Mouse (Mus musculus) midbrain, embryonic 13.5 days (tissue): ENCODE measurements around the gene Taf10. TPM values are rescaled to one million over a fixed set of nuclear protein-coding genes. Genes with fewer than 3 reads are reported as not detected.
A peak's percentile ranks its signal among the peaks of the same experiment; 100 is the strongest.
"Not testable (repeated sequence)": the region's sequence is repeated elsewhere in the genome, so short reads cannot be mapped to it uniquely, and the experiment has no call there.

ENCODE experiments used
- ATAC-seq: fragments of 200-750 bp; cut with Nextera tagmentation; 2 replicates; pipeline ENCODE4 v1.8.0; 2017; ENCODE audit warnings: mild to moderate bottlenecking, moderate TSS enrichment, moderate library complexity
- H3K27ac ChIP-seq: fragments of 300-500 bp; sonication (generic); 2 replicates; pipeline ENCODE4 v1.5.1; 2015; ENCODE audit warnings: inconsistent platforms, mild to moderate bottlenecking, moderate library complexity
- H3K27me3 ChIP-seq: fragments of 300-500 bp; sonication (generic); 2 replicates; pipeline ENCODE4 v1.6.1; 2015; ENCODE audit warnings: mild to moderate bottlenecking, inconsistent platforms
- H3K36me3 ChIP-seq: fragments of 300-500 bp; sonication (generic); 2 replicates; pipeline ENCODE4 v1.6.1; 2015; ENCODE audit warnings: mild to moderate bottlenecking, inconsistent platforms
- H3K4me1 ChIP-seq: fragments of 300-500 bp; sonication (generic); replicated peaks from 2 replicates; pipeline ENCODE4 v1.6.1; 2015; ENCODE audit warnings: inconsistent platforms
- H3K4me2 ChIP-seq: fragments of 300-500 bp; sonication (generic); replicated peaks from 2 replicates; pipeline ENCODE4 v1.6.1; 2015; ENCODE audit warnings: moderate library complexity, mild to moderate bottlenecking, inconsistent platforms
- H3K4me3 ChIP-seq: fragments of 300-500 bp; sonication (generic); replicated peaks from 2 replicates; pipeline ENCODE4 v1.5.1; 2015; ENCODE audit warnings: mild to moderate bottlenecking, inconsistent platforms
- H3K9ac ChIP-seq: fragments of 300-500 bp; sonication (generic); replicated peaks from 2 replicates; pipeline ENCODE4 v1.6.1; 2015; ENCODE audit warnings: mild to moderate bottlenecking, inconsistent platforms
- H3K9me3 ChIP-seq: fragments of 300-500 bp; sonication (generic); 2 replicates; pipeline ENCODE4 v1.6.1; 2016; ENCODE audit warnings: mild to moderate bottlenecking, inconsistent platforms
- WGBS: fragments of 180-500 bp; shearing (Covaris S2); methylation state at CpG from one replicate; pipeline ENCODE4 v1.1.7; 2015; 5-methylcytosine and 5-hydroxymethylcytosine counted together
- polyA plus RNA-seq: library from polyadenylated mRNA; unstranded; fragments of >200 nt; fragmentation: Nextera tagmentation; extraction: Ambion mirVana; gene quantifications from 2 replicates; pipeline ENCODE4 v1.2.1, GENCODE M21; 2015

Gene Taf10
- polyA plus RNA-seq, 1 experiment from 2014 or later, result 127 TPM

- no peak overlapping the region for H3K27ac ChIP-seq
- H3K36me3 ChIP-seq, result peaks cover 39% of the 10 kb centered on the region
- no peak overlapping the region for H3K4me3 ChIP-seq
- no peak overlapping the region for H3K4me2 ChIP-seq
- ATAC-seq, result no peak
- H3K4me1 ChIP-seq, result peaks cover 31% of the 10 kb centered on the region
- 86% methylated on average over 2 of the region's 2 CpGs for WGBS
- H3K27me3 ChIP-seq, result no peaks in the 10 kb centered on the region
- no peak overlapping the region for H3K9ac ChIP-seq
- no peaks in the 10 kb centered on the region for H3K9me3 ChIP-seq
Observed at GRCm38 (mm10) chr7:105747776-105748175, 3.6 kb upstream of the Taf10 start.

- not testable (repeated sequence) for H3K9me3 ChIP-seq, ATAC-seq, H3K27ac ChIP-seq, H3K27me3 ChIP-seq
- Histone ChIP-seq H3K9ac (peak overlapping the region; percentile 94), H3K4me2 (peak overlapping the region; percentile 95), H3K4me1 (peaks cover 24% of the 10 kb centered on the region), H3K4me3 (peak overlapping the region; percentile 95), H3K36me3 (peaks cover 54% of the 10 kb centered on the region)
- 38% methylated on average over 20 of the region's 20 CpGs for WGBS
Observed at GRCm38 (mm10) chr7:105743246-105743925, 775 bp downstream of the Taf10 start.

- Histone ChIP-seq H3K4me3 (0 out of 2 replicates have a peak overlapping the region, but pooled peaks have one; percentile 95), H3K36me3 (peaks cover 48% of the 10 kb centered on the region), H3K4me1 (peaks cover 31% of the 10 kb centered on the region), H3K4me2 (peak overlapping the region; percentile 95)
- not testable (repeated sequence) for H3K27ac ChIP-seq, ATAC-seq, H3K27me3 ChIP-seq, H3K9me3 ChIP-seq, H3K9ac ChIP-seq
- whole genome bisulfite sequencing, result 90% methylated on average over 7 of the region's 7 CpGs
Observed at GRCm38 (mm10) chr7:105742539-105743215, 1.5 kb downstream of the Taf10 start.

- no peak overlapping the region for H3K27ac ChIP-seq
- no peak overlapping the region for H3K4me2 ChIP-seq
- ATAC-seq, result no peak
- peaks cover 38% of the 10 kb centered on the region for H3K4me1 ChIP-seq
- WGBS, result 92% methylated on average over 9 of the region's 9 CpGs
- H3K27me3 ChIP-seq, result no peaks in the 10 kb centered on the region
- H3K9ac ChIP-seq, result no peak overlapping the region
- H3K36me3 ChIP-seq, result peaks cover 44% of the 10 kb centered on the region
- no peak overlapping the region for H3K4me3 ChIP-seq
- no peaks in the 10 kb centered on the region for H3K9me3 ChIP-seq
Observed at GRCm38 (mm10) chr7:105741978-105742377, 2.2 kb downstream of the Taf10 start.

- WGBS, result 91% methylated on average over 6 of the region's 6 CpGs
Observed at GRCm38 (mm10) chr7:105740851-105741250, 3.3 kb downstream of the Taf10 start.

GRCm38 (mm10) chr7:105740089-105740795, 3.9 kb downstream of the Taf10 start:
- Histone ChIP-seq H3K4me1 (peaks cover 45% of the 10 kb centered on the region), H3K36me3 (peaks cover 36% of the 10 kb centered on the region), H3K4me2 (no peak overlapping the region), H3K27ac (no peak overlapping the region), H3K9ac (no peak overlapping the region), H3K27me3 (no peaks in the 10 kb centered on the region), H3K4me3 (no peak overlapping the region), H3K9me3 (no peaks in the 10 kb centered on the region)
- ATAC-seq, result no peak
- WGBS, result 89% methylated on average over 13 of the region's 13 CpGs

More at GRCm38 (mm10) chr7:105740851-105741250, 3.3 kb downstream of the Taf10 start:
- peaks cover 40% of the 10 kb centered on the region for H3K4me1 ChIP-seq
- H3K27me3 ChIP-seq, result no peaks in the 10 kb centered on the region
- no peaks in the 10 kb centered on the region for H3K9me3 ChIP-seq
- no peak for ATAC-seq
- no peak overlapping the region for H3K27ac ChIP-seq
- H3K9ac ChIP-seq, result no peak overlapping the region
- H3K4me2 ChIP-seq, result no peak overlapping the region
- H3K4me3 ChIP-seq, result no peak overlapping the region
- peaks cover 36% of the 10 kb centered on the region for H3K36me3 ChIP-seq

- no peak for ATAC-seq
- Histone ChIP-seq H3K9ac (peak overlapping the region; percentile 36; the same call in 1 of the 2 replicates), H3K36me3 (peaks cover 43% of the 10 kb centered on the region), H3K4me1 (peaks cover 46% of the 10 kb centered on the region), H3K9me3 (no peaks in the 10 kb centered on the region), H3K4me2 (peak overlapping the region; percentile 20; the same call in 1 of the 2 replicates), H3K4me3 (no peak overlapping the region), H3K27ac (no peak overlapping the region), H3K27me3 (no peaks in the 10 kb centered on the region)
- 39% methylated on average over 3 of the region's 3 CpGs for WGBS
Observed at GRCm38 (mm10) chr7:105738948-105739347, 5.2 kb downstream of the Taf10 start.

GRCm38 (mm10) chr7:105738286-105738685, 5.9 kb downstream of the Taf10 start:
- Histone ChIP-seq H3K4me1 (peaks cover 40% of the 10 kb centered on the region), H3K27ac (no peak overlapping the region), H3K4me2 (peak overlapping the region; percentile 84; the same call in 1 of the 2 replicates), H3K27me3 (no peaks in the 10 kb centered on the region), H3K4me3 (0 out of 2 replicates have a peak overlapping the region, but pooled peaks have one; percentile 4), H3K36me3 (peaks cover 50% of the 10 kb centered on the region), H3K9ac (no peak overlapping the region), H3K9me3 (no peaks in the 10 kb centered on the region)
- WGBS, result 82% methylated on average over 2 of the region's 2 CpGs
- ATAC-seq, result no peak

- Histone ChIP-seq H3K27ac (no peak overlapping the region), H3K4me2 (peak overlapping the region; percentile 84), H3K27me3 (no peaks in the 10 kb centered on the region), H3K4me3 (peak overlapping the region; percentile 84), H3K9ac (peak overlapping the region; percentile 86), H3K4me1 (peaks cover 34% of the 10 kb centered on the region), H3K9me3 (no peaks in the 10 kb centered on the region), H3K36me3 (peaks cover 52% of the 10 kb centered on the region)
- WGBS, result 24% methylated on average over 3 of the region's 3 CpGs
- no peak for ATAC-seq
Observed at GRCm38 (mm10) chr7:105737648-105738047, 6.5 kb downstream of the Taf10 start.

GRCm38 (mm10) chr7:105736911-105737521, 7.1 kb downstream of the Taf10 start, which contains the start of gene Rrp8:
TSS of gene Rrp8 (minus strand) at chr7:105737385.
- H3K27me3 ChIP-seq, result no peaks in the 10 kb centered on the region
- H3K4me3 ChIP-seq, result peak within 1 kb of the TSS; percentile 84
- no peaks in the 10 kb centered on the region for H3K9me3 ChIP-seq
- WGBS, result 2% methylated on average over 30 of the region's 30 CpGs
- H3K36me3 ChIP-seq, result peaks cover 52% of the 10 kb centered on the region
- peak within 1 kb of the TSS; percentile 86 for H3K9ac ChIP-seq
- H3K4me2 ChIP-seq, result peak within 1 kb of the TSS; percentile 84
- H3K27ac ChIP-seq, result peak within 1 kb of the TSS; percentile 75
- ATAC-seq, result no peak
- peaks cover 34% of the 10 kb centered on the region for H3K4me1 ChIP-seq

GRCm38 (mm10) chr7:105736264-105736901, 7.8 kb downstream of the Taf10 start, which contains the start of gene Ilk:
TSS of gene Ilk (plus strand) at chr7:105736592.
- under 1% methylated on average over 57 of the region's 62 CpGs for WGBS
- Histone ChIP-seq H3K27me3 (no peaks in the 10 kb centered on the region), H3K9ac (peak within 1 kb of the TSS; percentile 86), H3K4me1 (peaks cover 34% of the 10 kb centered on the region), H3K27ac (peak within 1 kb of the TSS; percentile 75), H3K9me3 (no peaks in the 10 kb centered on the region), H3K4me2 (peak within 1 kb of the TSS; percentile 84), H3K36me3 (peaks cover 51% of the 10 kb centered on the region), H3K4me3 (peak within 1 kb of the TSS; percentile 84)
- ATAC-seq, result peak; percentile 97
